In the genomic region with DNA sequence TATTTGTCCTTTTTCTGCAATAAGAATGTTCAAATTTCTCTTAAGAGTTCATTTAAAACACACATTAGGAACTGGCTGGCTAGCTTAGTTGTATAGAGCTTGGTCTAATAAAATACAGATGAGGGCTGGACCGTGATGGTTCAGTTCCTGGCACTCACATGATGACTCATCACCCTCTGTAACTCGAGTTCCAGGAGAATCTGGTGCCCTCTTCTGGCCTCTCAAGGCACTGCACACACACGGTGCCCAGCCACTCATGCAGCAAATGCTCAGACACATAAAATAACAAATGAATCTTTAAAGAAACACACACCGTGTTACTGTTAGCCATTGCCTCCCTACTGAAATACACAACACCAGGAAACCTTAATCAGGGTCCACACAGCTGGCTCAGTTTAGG, we compare ENCODE assay signal across 14 mouse cellular contexts.
A peak's percentile ranks its signal among the peaks of the same experiment; 100 is the strongest.
DNase-seq lines count a peak whose midpoint lies in the region; ATAC-seq and TF ChIP-seq lines count a peak whose summit lies in the region.
"Had no signal": no experiment of that assay in that cellular context is flagged by ENCODE, and none has a peak within 500 bp of the region (broad histone marks: within the 10 kb centered on the region; RNA-seq: fewer than 3 reads in every experiment).

No protein-coding gene starts in this region.

- peak; percentile 21 for DNase-seq in gastrocnemius, postnatal 10 days
- no peak for DNase-seq in gastrocnemius, adult 18-20 months (ENCODE audit: low spot score)
- no peak for DNase-seq in liver, postnatal 0 days
- DNase-seq in ES-CJ7 (ENCODE audit: low read depth, low spot score) (peak; percentile 83), MN1 (ENCODE audit: low spot score) (no peak)
- DNase-seq in induced T-regulatory cell, adult 2 months (ENCODE audit: low read depth): peak; percentile 2
- DNase-seq in lung, adult 18-20 months: no peak
- DNase-seq: left cerebral cortex, postnatal 4 days; lung, postnatal 4 days; right cerebral cortex, postnatal 25 days had no signal

- no peak overlapping the region for H3K27ac ChIP-seq in liver, postnatal 0 days (ENCODE audit: low read depth)
- no peak overlapping the region for H3K27ac ChIP-seq in liver, embryonic 12.5 days
- H3K27ac ChIP-seq: forebrain, embryonic 10.5 days; intestine, embryonic 15.5 days had no signal

- H3K4me3 ChIP-seq in liver, postnatal 0 days (ENCODE audit: low read depth, low read length): no peak overlapping the region
- H3K4me3 ChIP-seq in liver, embryonic 12.5 days: no peak overlapping the region
- H3K4me3 ChIP-seq: forebrain, embryonic 10.5 days; intestine, embryonic 15.5 days had no signal

- TF ChIP-seq CTCF in liver, postnatal 0 days (IDR thresholded peaks at IDR 0.05; ENCODE audit: low read depth): peak; percentile 18; the same call in 1 of the 2 replicates

- H3K36me3 ChIP-seq in liver, postnatal 0 days (replicated peaks; ENCODE audit: insufficient read depth, low read length): no peaks in the 10 kb centered on the region
- no peaks in the 10 kb centered on the region for H3K36me3 ChIP-seq in liver, embryonic 12.5 days
- H3K36me3 ChIP-seq: forebrain, embryonic 10.5 days; intestine, embryonic 15.5 days had no signal

- no peak for TF ChIP-seq EP300 in liver, postnatal 0 days (IDR thresholded peaks at IDR 0.05; ENCODE audit: low read depth)

- WGBS in liver, postnatal 0 days (ENCODE audit: insufficient replicate concordance): 69% methylated on average over 4 of the region's 4 CpGs
- WGBS in liver, embryonic 12.5 days (ENCODE audit: insufficient replicate concordance): 50% methylated on average over 4 of the region's 4 CpGs

- no peak overlapping the region for H3K4me2 ChIP-seq in liver, postnatal 0 days (ENCODE audit: low read depth, low read length)
- no peak overlapping the region for H3K4me2 ChIP-seq in liver, embryonic 12.5 days
- H3K4me2 ChIP-seq: intestine, embryonic 15.5 days had no signal

- ATAC-seq in liver, postnatal 0 days: no peak
- ATAC-seq in liver, embryonic 12.5 days: no peak
- ATAC-seq: intestine, embryonic 15.5 days; midbrain, embryonic 16.5 days had no signal

- no peak overlapping the region for H3K9ac ChIP-seq in liver, postnatal 0 days (replicated peaks)
- H3K9ac ChIP-seq in liver, embryonic 12.5 days: no peak overlapping the region
- H3K9ac ChIP-seq: intestine, embryonic 15.5 days had no signal

- no peaks in the 10 kb centered on the region for H3K4me1 ChIP-seq in liver, postnatal 0 days (ENCODE audit: insufficient read depth)
- no peaks in the 10 kb centered on the region for H3K4me1 ChIP-seq in liver, embryonic 12.5 days
- H3K4me1 ChIP-seq: intestine, embryonic 15.5 days had no signal

- no peaks in the 10 kb centered on the region for H3K27me3 ChIP-seq in liver, postnatal 0 days (ENCODE audit: insufficient read depth, low read length)
- no peaks in the 10 kb centered on the region for H3K27me3 ChIP-seq in liver, embryonic 12.5 days (replicated peaks)
- H3K27me3 ChIP-seq: intestine, embryonic 15.5 days had no signal

- peaks cover 5% of the 10 kb centered on the region; the same call in 1 of the 2 replicates for H3K9me3 ChIP-seq in liver, postnatal 0 days (ENCODE audit: low read length)
- H3K9me3 ChIP-seq in liver, embryonic 12.5 days (replicated peaks): peaks cover 19% of the 10 kb centered on the region
- H3K9me3 ChIP-seq: intestine, embryonic 15.5 days had no signal

Comparison
In these comparisons a context has a peak if more than half of its experiments do, and no peak if none do; other contexts are left out.
1. DNase-seq: peak in gastrocnemius, postnatal 10 days (single experiment), ES-CJ7 (single experiment) and induced T-regulatory cell, adult 2 months (single experiment); none in gastrocnemius, adult 18-20 months (single experiment), liver, postnatal 0 days (single experiment), MN1 (single experiment) and lung, adult 18-20 months (0 of 2).